Mouse (Mus musculus): ENCODE results near the gene Slc12a8.

Slc12a8 gene

DNA sequence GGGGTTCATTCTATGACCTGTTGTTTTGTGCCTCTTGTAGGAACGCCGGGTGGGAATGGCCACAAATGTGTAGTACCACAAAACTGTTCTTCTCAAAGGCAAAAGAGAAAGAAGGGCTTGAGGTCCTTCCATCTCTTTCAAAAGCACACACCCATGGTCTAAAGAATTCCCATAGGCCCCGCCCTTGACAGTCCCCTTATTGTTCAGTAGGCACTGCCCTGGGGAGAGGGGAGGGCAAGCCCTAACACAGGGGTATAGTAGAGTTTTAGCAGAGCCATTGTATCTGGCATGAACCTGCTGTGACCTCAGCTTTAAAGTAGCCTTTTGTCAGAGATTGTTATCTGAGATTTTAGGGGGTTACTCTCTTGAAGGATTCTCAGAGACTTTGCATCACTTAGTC lies 98.9 kb downstream of the Slc12a8 start:
- DNase-seq: no peak

DNA sequence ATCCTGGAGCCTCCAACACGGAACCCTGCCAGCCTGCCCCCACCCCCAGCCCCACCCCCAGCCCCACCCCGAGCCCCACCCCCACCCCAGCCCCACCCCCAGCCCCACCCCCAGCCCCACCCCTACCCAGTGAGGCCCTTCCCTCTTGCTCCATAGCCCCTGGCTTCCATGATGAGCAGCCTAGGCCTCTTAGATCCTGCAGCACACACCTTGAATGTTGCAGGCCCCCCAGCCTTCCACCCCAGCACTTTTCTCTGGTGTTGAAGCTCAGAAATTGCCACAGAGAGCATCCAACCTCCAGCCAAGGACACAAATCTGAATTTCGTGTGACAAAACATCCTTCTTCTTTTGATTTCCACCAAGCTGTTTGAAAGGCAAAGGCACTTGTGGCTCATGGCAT lies 104.7 kb downstream of the Slc12a8 start:
- DNase-seq: no peak

DNA sequence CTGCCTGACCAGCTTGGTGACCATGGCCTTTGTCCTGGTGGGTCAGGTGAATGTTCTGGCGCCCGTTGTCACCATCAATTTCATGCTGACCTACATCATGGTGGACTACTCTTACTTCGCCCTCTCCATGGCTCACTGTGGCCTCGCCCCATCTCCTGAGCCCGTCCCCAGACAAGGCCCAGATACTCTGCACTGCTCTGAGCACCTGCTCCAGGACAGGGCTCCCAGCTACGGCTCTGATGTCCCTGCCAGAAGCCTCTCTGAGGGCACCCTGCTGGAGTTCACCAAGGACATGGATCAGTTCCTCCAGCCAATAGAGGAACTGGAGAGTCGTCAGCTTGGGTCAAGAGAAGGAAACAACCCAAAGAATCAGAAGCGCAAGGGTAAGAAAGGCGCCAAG lies 107.5 kb downstream of the Slc12a8 start:
- DNase-seq: no peak

DNA sequence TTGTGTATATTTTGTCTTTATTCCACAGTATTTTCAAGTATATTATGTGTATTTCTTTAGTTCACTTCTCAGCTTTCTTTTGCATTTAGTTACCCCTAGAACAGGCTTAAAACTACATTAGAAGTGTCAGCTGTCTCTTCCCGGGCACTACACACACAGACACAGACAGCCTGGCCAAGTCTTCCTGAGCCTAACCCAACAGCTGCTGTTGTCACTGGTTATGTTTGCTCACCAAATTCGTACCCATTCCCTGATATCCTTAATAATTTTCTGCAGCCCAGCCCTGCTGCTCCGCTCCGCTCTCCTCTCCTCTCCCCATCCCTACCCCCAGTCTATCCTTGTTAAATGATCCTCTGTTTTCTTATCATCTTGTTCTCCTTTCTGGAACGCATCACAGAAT lies 112.4 kb downstream of the Slc12a8 start:
- no peak for DNase-seq

DNA sequence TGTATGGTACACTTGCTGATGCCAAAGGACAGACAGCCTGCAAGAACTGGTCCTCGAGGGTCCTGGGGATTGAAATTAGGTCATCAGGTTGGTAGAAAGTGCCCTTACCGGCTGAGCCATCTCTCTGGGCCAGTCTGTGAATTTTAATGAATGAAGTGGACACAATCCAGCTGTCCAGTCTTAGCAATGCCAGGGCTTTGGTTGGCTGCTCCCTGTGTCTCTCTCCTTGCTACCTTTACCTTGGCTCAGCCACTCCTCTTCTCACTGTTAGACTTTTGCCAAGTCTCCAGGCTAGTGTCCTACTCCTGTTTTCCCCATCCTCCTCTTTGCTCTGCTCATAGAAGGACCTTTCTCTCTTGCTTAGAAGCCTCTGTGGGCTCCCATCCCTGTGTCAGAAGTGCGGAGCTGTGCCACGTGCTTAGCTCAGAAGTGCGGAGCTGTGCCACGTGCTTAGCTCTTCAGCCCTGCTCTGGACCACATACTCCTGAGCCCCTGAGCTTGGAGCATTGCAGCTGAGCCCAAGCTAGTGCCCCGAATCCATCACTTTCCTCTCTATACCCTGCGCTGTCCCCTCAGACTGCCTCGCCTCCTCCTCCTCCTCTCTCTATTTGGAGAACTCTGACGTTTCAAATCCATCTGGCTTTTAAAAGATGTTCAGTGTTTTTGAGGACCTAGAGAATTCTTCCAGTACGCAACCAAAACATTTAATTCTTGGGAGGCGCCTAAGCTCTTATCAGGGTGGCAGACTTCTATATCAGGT lies 118.9 kb downstream of the Slc12a8 start:
- DNase-seq: peak; percentile 30 to 41

DNA sequence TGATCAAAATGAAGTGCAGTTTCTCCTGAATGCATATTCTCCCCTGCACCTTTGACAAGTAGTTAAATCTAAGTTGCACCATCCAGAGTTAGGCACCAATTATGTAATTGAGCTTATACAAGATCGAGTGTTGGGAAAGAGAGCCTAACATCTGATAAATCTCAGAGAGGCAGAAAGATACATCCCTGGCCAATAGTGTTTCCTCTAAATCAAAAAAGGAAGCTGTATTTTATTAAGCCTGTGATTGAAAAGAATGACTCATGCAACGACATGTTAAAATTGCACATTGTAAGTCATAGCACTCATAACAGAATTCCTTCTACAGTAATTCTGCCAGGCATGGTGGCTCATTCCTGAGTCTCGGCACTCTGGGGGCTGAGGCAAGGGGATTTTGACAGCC lies 124.7 kb downstream of the Slc12a8 start:
- DNase-seq: no peak

DNA sequence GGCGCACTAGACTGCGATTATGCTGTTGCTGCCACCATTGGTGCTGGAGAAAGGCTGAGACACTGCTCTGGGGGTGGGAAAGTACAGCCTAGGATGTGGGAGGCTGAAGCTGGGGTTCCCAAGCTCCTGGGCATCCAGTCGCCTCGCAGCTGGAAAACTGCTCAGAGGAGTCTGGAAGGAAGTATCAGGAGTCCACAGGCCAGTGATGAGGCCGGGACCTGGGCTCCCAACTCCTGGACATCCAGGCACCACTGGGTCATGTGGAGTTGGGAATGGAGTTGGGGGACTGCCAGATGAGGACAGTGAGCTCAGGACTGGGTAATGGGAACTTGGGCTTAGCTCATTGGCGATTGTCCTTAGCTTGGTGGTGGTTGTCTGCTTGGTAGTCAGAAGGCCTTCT lies 136.0 kb downstream of the Slc12a8 start:
- DNase-seq: no peak

DNA sequence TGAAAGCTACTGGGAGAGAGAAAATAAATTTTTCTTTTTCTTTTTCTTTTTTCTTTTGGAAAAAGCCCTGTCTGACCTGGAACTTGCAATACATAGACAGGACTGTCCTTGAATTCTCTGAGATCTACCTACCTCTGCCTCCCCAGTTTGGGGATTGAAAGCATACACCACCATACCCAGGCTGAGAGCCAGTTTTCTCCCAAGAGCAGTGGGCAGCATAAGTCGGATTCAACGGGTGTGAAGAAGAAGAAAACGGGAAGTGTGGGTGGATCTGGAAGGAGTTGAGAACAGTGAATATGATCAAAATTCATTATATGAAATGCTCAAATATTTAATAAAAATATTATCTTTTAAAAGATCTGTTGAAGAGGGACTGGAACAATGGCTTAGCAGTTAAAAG lies 138.3 kb downstream of the Slc12a8 start:
- no peak for DNase-seq

DNA sequence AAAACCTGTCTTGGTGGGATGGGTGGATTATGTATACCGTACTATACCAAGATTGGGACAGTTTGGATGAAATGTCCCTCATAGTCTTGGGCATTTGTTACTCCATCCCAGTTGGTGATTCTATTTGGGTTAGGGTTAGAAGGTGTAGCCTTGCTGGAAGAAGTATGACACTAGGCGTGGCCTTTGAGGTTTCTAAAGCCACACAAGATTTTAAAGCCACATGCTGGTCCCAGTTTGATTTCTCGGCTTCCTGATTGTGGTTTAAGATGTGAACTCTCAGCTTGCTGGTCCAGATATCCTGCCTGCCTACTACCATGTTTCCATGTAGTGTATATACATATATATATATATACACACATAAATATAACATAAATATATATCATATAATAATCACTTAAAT lies 140.1 kb downstream of the Slc12a8 start:
- DNase-seq: no peak

DNA sequence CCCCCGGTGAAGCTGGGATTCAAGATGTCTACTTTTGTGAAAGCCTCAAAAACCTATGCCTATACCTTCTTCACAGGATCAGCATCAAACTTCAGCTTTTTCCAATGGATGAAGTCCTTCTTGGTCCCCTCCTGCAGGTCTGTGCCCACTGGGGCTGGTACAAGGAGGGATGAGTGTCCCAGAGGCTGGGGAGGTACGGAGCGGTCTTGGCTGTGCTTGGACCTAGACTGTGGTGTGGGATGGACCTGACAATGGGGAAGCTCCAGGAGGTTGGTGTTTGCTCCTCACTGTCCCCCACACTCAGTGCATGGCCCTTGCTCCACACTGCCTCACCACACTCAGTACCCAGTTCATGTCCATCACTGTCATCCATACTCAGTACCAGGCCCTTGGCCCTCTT lies 141.0 kb downstream of the Slc12a8 start:
- no peak for DNase-seq

DNA sequence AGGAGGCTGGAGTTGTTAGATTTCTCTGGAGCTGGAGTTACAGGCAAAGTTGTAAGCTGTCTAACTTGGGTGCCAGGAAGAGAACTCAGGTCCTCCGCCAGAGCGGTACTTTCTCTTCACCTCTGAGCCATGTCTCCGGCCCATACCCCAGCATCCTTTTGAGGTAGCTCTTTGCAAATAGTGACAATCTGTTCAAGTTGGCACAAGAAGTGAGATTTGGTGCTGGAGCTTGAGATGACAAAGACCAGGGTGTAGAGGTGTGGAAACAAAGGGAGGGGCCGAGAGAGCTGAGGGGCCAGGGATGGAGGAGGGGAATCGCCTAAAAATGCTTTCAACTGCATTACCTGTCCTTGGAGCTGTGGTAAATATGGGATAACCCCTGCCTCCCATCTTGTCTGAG lies 142.4 kb downstream of the Slc12a8 start:
- DNase-seq: peak in 1 of 2 experiments; percentile 57

DNA sequence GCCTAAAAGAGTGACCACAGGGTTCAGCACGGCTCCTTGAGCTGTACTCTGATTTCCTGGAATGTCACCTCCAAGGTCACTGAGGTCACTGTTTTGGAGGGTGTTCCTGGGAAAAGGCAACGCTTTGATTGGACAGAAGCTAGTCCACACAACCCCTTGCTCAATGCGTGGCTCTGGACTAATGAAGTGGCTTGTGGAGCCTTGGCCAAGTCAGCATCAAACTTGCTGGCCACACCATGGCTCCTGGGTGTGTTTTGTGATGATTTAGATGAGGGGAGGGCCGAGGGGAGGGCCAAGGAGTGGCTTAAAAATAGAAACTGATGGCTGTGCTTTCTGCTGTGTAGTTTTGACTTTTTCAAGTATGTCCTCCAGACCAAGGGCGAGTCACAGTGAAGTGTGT lies 143.0 kb downstream of the Slc12a8 start:
- peak in 1 of 2 experiments; percentile 37 for DNase-seq

DNA sequence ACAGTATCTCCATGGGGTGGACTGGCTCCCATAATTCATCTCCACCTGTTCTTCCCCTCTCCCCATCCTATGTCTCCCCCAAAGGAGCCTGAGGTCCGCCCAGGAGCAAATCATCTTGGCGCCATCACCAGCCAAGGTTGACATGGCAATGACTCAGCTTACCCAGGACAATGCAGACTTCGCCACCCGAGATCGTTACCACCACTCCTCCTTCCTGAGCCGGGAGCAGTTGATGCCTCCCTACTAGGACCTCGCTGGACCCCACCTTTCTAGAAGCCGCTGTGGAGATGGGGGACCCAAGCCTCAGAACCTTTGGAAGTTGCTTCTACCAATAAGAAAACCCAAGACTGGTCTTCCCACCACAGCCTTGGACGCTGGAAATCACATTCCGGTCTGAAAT lies 145.7 kb downstream of the Slc12a8 start:
- no peak for DNase-seq

DNA sequence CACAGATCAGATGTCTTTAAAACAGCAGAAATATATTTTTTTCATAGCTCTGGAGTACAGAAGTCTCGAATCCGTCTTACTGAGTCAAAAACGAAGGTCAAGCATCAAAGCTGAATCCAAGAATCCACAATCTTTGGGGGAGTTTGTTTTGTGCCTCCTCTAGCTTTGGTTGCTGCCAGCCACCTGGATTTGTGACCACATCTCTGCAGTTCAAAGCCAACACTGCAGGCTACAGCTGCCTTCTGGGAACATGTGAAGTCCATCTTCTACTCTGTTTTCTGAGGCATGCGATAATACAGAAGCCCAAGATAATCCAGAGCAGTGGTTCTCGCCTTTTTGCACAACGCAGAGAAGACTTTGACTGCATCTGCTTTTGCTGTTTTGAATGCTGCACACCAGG lies 149.1 kb downstream of the Slc12a8 start:
- DNase-seq: no peak

DNA sequence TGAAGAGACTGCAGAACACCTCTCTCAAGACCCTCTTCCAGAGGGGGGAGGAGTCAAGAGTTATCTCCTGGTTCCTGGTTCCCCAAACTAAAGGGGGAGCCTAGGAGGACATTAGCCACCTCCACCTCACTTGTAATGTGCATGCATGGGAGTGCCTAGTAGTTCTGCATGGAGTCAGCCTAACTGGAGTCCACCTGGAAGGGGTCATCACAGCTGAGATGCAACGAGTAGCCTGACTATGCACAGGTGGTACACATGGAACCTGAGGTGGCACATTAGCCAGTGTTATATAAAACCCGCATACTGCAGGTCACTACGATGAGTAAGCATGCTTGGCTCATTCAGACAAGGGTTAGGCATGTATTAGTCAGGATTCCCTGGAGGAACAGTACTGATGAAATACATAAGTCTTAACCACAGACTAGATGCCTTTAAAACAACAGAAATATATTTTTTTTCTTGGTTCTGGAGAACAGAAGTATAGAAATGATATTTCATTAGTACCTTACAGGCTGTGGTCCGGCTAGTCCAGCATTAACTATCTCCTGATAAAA lies 149.9 kb downstream of the Slc12a8 start:
- DNase-seq: no peak

DNA sequence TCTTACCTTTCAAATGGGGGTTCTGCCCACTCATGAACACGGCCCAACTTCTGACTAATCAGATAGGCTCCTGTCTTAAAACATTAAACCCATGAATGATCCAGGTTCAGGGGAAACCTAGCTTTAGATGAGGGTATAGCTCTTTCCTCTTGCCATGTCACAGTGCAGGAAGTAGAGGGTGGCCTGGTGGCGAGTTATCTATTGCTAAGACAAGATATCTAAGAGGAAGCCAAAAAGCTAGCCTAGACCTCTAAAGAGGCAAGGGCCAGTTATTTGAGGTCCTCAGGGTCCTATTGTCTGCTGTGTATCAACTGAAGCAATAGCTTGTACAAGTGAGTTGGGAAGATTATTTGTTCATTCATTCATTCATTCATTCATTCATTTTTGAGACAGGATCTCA lies 151.3 kb downstream of the Slc12a8 start:
- DNase-seq: no peak

DNA sequence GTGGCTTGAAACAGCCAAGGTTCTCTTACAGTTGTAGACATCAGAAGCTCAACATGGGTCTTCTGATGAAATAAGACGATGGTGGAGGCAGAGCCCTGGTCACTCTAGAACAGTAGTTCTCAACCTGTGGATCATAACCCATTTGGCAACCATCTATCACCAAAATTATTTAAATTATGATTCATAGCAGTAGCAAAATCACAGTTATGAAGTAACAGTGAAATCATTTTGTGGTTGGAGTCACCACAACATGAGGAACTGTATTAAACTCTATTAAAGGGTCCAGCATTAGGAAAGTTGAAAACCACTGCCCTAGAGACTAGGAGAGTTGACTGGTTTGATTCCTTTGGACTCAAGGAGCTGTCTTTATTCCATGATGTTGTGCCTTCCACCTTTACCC lies 151.9 kb downstream of the Slc12a8 start:
- no peak for DNase-seq

DNA sequence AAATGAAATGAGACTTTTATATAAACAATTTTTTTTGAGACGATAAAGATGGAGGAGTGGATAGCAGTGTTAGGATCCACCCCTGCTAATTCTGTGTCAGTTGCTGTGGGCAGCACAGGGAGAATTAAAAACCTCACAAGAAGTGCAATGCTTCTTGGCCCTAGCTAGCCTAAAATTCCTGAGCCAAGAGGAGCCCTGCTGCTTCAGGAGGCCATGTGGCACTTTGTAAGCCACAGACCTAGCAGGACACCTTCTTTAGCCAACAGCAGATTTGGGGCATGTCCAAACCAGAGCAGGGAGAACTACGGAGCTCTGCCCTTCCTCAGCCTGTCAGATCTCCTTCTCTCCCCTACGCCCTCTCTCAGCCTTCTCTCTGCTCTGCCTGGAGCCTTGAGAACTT lies 153.2 kb downstream of the Slc12a8 start:
- DNase-seq: peak; percentile 91 to 96

DNA sequence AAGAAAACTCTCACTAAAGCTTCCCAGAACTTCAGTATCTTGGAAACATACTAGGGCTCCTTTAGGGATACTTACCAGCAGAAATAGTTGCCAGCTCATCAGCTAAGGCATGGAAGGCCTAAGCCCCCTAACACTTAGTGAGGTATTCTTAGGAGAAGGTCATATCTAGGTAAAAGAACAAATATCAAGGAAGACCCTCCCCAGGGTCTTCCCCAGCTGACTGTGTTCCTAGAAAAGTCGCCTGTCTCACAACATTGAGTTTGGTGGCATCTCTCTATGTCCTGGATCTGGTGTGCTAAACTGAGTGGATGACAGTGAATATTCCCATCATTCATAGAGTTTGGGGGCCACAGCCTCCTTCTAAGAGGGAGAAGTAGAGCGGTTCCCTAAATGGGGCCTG lies 153.8 kb downstream of the Slc12a8 start:
- no peak for DNase-seq

DNA sequence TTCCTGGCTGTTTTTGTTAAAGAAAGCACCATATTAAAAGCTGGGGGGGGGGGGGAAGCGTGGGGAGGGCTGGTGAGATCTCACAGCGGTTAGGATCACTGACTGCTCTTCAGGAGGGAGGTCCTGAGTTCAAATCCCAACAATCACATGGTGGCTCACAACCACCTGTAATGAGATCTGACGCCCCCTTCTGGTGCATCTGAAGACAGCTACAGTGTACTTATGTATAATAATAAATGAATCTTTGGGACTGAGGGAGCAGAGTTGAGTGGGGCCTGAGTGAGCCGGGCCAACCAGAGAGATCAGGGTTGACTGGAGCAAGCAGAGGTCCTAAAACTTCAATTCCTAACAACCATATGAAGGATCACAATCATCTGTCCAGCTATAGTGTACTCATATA lies 155.1 kb downstream of the Slc12a8 start:
- DNase-seq: no peak

DNA sequence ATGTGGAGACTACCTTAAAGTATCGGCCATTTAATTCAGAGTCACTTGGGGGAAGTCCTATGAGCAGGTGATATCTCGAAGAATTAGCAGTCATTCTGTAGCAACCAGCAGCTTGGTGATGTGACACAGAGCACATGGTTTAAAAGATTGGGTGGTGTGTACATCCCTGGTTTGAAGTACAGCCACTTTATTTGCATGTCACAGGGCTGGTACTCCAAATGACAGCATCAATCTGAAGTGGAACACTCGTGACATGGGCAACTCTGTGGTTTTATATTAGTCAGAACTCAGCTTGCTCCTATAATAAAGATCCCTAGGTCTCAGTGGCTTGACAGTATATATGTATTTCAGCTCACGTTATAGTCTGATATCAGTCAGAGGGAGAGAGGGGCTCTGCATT lies 155.5 kb downstream of the Slc12a8 start:
- DNase-seq: no peak

DNA sequence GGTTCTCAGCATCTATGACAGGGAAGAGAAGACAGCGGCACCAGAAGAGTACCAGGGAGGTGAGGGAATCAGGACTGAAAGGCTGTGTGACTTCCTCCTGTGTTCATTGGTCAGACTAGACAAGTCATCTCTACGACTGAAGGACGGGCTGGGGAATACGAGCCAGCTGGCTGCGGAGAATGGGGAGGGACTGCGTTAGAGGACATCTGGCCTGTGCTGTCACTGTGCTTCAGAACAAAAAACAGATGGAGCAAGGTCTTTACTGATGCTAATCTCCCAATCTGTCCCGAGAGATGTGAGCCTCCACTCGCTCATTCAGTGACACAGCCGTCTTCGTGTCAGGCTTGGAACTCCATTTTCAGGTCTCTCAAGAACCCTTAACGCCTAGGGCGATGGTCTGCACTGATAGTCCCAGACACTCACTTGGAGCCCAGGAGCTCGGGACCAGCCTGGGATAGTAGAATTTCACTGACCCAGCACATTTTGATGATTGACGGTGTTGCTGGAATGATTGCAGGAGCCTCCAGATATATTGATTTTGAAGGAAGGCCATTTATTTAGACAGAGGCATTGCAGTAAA lies 156.5 kb downstream of the Slc12a8 start:
- DNase-seq: peak; percentile 68 to 70

DNA sequence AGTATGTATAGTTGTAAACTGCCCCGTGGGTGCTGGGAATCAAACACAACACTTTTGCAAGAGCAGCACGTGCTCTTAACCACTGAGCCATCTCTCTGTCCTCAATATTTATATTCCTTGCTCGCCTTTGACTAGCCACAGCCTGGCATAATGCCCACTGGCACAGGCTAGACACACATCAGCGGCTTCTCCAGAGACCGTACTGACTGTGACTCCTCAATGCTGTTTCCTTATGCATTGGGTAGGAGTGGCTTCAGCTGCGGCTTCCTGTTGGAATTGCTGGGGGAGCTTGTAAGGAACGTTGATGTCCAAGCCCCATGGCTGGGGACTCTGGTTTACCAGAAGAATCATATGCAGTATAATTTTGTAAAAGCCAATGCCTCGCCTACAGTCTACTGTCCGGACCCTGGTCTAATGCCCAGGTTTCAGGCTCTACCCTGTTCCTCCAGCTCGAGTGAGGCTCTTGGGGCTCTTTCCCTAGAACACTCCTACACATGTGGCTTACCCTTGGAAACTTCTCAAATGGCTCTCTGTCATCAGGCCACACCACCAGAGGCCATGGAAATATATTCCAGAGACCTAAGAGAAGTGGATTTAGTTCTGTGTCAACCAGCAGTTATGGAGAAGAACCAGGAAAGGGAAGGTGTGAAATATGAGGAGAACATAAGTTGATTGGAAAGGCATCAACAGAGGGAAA lies 158.2 kb downstream of the Slc12a8 start:
- peak in 1 of 2 experiments; percentile 44 for DNase-seq

DNA sequence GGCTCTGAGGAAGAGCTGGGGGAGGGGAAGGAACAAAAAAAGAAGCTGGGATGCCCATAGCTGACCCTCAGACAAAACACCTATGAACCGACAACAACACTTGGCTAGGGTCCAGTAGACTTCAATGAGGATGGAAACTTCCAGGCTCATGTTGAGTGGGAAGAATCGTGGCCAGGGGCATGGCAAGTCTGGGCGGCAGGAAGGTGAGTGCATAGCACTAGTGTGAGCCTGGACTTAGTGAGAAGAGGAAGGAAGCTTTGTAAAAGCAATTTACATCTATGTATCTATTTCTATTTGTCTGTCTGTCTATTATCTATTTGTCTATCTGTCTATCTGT lies 158.7 kb downstream of the Slc12a8 start:
- peak in 1 of 2 experiments; percentile 6 for DNase-seq

Data from cerebellum, postnatal 14 days (tissue).